Mouse (Mus musculus) limb, embryonic 12.5 days (tissue): ENCODE data around the gene Mlph. TPM values are rescaled to one million over a fixed set of nuclear protein-coding genes. Genes with fewer than 3 reads are reported as not detected.

ENCODE experiments used
- ATAC-seq: fragments of 200-750 bp; cut with Nextera tagmentation; 2 replicates; pipeline ENCODE4 v1.8.0; 2017; ENCODE audit warnings: low read depth, moderate TSS enrichment; ENCODE audit not compliant: insufficient number of reproducible peaks, insufficient read depth, low FRiP score, low TSS enrichment
- H3K27ac ChIP-seq: fragments of 300-500 bp; sonication (generic); 2 replicates; pipeline ENCODE4 v1.5.1; 2016; ENCODE audit warnings: mild to moderate bottlenecking, moderate library complexity
- H3K27me3 ChIP-seq: fragments of 300-500 bp; sonication (generic); 2 replicates; pipeline ENCODE4 v1.6.1; 2016; ENCODE audit warnings: mild to moderate bottlenecking, moderate library complexity
- H3K36me3 ChIP-seq: fragments of 300-500 bp; sonication (generic); 2 replicates; pipeline ENCODE4 v1.6.1; 2016; ENCODE audit warnings: mild to moderate bottlenecking, moderate library complexity
- H3K4me1 ChIP-seq: fragments of 300-500 bp; sonication (generic); replicated peaks from 2 replicates; pipeline ENCODE4 v1.6.1; 2016
- H3K4me2 ChIP-seq: fragments of 300-500 bp; sonication (generic); 2 replicates; pipeline ENCODE4 v1.6.1; 2016; ENCODE audit warnings: mild to moderate bottlenecking, moderate library complexity
- H3K4me3 ChIP-seq: fragments of 300-500 bp; sonication (generic); replicated peaks from 2 replicates; pipeline ENCODE4 v1.5.1; 2016; ENCODE audit warnings: mild to moderate bottlenecking
- H3K9ac ChIP-seq: fragments of 300-500 bp; sonication (generic); replicated peaks from 2 replicates; pipeline ENCODE4 v1.6.1; 2016; ENCODE audit warnings: mild to moderate bottlenecking, moderate library complexity
- H3K9me3 ChIP-seq: fragments of 300-500 bp; sonication (generic); 2 replicates; pipeline ENCODE4 v1.6.1; 2016; ENCODE audit warnings: mild to moderate bottlenecking, moderate library complexity
- WGBS: fragments of 180-500 bp; shearing (Covaris S2); methylation state at CpG from one replicate; pipeline ENCODE4 v1.1.7; 2016; 5-methylcytosine and 5-hydroxymethylcytosine counted together
- polyA plus RNA-seq: library from polyadenylated mRNA; unstranded; fragments of >200 nt; fragmentation: Nextera tagmentation; extraction: Ambion mirVana; gene quantifications from 2 replicates; pipeline ENCODE4 v1.2.1, GENCODE M21; 2016

The Mlph gene
- polyA plus RNA-seq, 1 experiment from 2014 or later: 0.23 TPM

- Histone ChIP-seq H3K4me3 (no peak overlapping the region), H3K27ac (no peak overlapping the region), H3K9ac (no peak overlapping the region), H3K36me3 (no peaks in the 10 kb centered on the region), H3K4me1 (peaks cover 20% of the 10 kb centered on the region), H3K4me2 (no peak overlapping the region), H3K9me3 (no peaks in the 10 kb centered on the region), H3K27me3 (no peaks in the 10 kb centered on the region; the same call in 1 of the 2 replicates)
- ATAC-seq: no peak
Measured at GRCm38 (mm10) chr1:90909161-90909560, 5.7 kb upstream of the Mlph start.

DNA sequence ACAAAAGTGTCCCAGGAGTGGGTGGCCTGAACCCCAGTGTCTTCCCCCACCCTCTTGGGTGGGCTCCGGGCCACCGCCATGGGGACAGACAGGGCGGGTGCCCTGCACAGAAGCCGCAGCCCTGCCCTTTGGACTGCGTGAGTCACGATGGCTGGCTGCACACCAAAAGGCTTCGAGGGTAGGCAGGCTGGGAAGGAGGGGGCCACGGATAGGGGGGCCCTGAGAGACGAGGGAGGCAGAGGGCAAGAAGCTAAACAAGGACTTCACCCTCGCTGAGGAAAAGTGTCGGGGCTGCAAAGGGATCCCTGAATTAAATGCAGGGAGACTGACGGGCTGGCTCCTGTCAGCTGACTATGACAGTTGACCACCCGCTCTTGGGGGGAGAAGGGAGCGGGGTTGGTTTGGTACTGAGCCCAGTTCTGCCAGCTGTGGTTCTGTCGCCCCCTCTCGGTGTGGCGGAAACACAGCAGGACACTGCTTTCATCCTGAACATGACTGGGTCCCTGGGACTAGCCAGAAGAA is 5.2 kb upstream of the Mlph start:
- no peak overlapping the region for H3K9ac ChIP-seq
- H3K27ac ChIP-seq: no peak overlapping the region
- H3K4me1 ChIP-seq: peaks cover 22% of the 10 kb centered on the region
- H3K4me3 ChIP-seq: no peak overlapping the region
- no peak for ATAC-seq
- H3K36me3 ChIP-seq: no peaks in the 10 kb centered on the region
- H3K4me2 ChIP-seq: no peak overlapping the region
- H3K27me3 ChIP-seq: peaks cover under 1% of the 10 kb centered on the region; the same call in 1 of the 2 replicates
- 54% methylated on average over 17 of the region's 17 CpGs for WGBS
- no peaks in the 10 kb centered on the region for H3K9me3 ChIP-seq

- Histone ChIP-seq H3K9me3 (no peaks in the 10 kb centered on the region), H3K4me1 (peaks cover 23% of the 10 kb centered on the region), H3K27me3 (peaks cover 4% of the 10 kb centered on the region; the same call in 1 of the 2 replicates), H3K36me3 (no peaks in the 10 kb centered on the region), H3K9ac (no peak overlapping the region), H3K27ac (no peak overlapping the region), H3K4me3 (no peak overlapping the region), H3K4me2 (no peak overlapping the region)
- no peak for ATAC-seq
- WGBS: 38% methylated on average over 6 of the region's 6 CpGs
Measured at GRCm38 (mm10) chr1:90913231-90913630, 1.7 kb upstream of the Mlph start.

DNA sequence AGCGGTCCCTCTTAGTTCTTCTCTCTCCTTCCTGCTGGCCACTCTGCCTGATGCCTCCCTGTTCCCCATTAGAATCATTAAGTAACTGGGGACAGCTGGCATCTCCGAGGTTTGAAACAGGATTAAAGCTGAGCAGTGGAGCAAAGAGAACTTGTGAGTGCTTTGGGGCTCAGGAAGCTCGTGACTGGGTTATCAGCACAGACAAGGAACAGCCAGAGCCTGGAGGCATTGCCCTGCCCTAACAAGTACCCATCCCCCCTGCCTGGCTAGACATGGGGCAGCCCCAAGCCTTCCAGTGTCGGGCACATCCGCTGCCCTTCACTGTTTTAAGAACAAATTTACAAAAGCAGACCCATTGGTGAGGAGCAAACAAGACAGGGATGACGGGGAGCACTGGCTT is 2.6 kb downstream of the Mlph start:
- Histone ChIP-seq H3K9ac (no peak overlapping the region), H3K36me3 (no peaks in the 10 kb centered on the region), H3K27ac (no peak overlapping the region), H3K4me1 (peaks cover 15% of the 10 kb centered on the region), H3K27me3 (peaks cover 4% of the 10 kb centered on the region; the same call in 1 of the 2 replicates), H3K4me3 (no peak overlapping the region), H3K9me3 (peaks cover 14% of the 10 kb centered on the region), H3K4me2 (no peak overlapping the region)
- ATAC-seq: no peak
- WGBS: 65% methylated on average over 6 of the region's 6 CpGs

DNA sequence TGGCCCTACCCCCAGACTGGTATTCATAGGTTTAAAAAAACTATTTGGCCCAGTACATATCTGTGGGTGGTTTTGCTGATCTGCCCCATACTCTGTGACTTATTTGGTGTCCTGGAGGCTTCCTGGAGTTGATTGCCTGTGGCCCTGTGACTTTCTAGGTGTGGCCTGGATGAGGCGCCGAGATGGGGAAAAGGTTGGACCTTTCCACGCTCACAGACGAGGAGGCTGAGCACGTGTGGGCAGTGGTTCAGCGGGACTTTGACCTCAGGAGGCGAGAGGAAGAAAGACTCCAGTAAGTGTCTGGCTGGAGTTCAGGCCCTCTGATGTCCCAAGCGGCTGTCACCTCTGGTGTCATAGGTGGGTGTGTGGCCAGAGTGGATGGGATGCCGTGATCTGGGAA is 6.8 kb downstream of the Mlph start:
- H3K4me3 ChIP-seq: no peak overlapping the region
- no peak for ATAC-seq
- peaks cover 2% of the 10 kb centered on the region for H3K27me3 ChIP-seq
- H3K4me1 ChIP-seq: no peaks in the 10 kb centered on the region
- H3K9me3 ChIP-seq: peaks cover 14% of the 10 kb centered on the region
- no peak overlapping the region for H3K9ac ChIP-seq
- no peak overlapping the region for H3K4me2 ChIP-seq
- no peak overlapping the region for H3K27ac ChIP-seq
- WGBS: 83% methylated on average over 9 of the region's 9 CpGs
- H3K36me3 ChIP-seq: no peaks in the 10 kb centered on the region

GRCm38 (mm10) chr1:90926030-90926429 is 11.1 kb downstream of the Mlph start:
- ATAC-seq: no peak
- 92% methylated on average over 4 of the region's 4 CpGs for WGBS
- H3K27me3 ChIP-seq: peaks cover 18% of the 10 kb centered on the region
- peaks cover 9% of the 10 kb centered on the region for H3K4me1 ChIP-seq
- H3K36me3 ChIP-seq: no peaks in the 10 kb centered on the region
- no peak overlapping the region for H3K9ac ChIP-seq
- no peak overlapping the region for H3K4me2 ChIP-seq
- no peaks in the 10 kb centered on the region for H3K9me3 ChIP-seq
- no peak overlapping the region for H3K4me3 ChIP-seq
- H3K27ac ChIP-seq: no peak overlapping the region

GRCm38 (mm10) chr1:90927308-90927707 is 12.4 kb downstream of the Mlph start:
- ATAC-seq: no peak
- no peaks in the 10 kb centered on the region for H3K36me3 ChIP-seq
- H3K27ac ChIP-seq: no peak overlapping the region
- peaks cover 9% of the 10 kb centered on the region for H3K4me1 ChIP-seq
- H3K4me3 ChIP-seq: no peak overlapping the region
- peaks cover 18% of the 10 kb centered on the region for H3K27me3 ChIP-seq
- H3K9me3 ChIP-seq: no peaks in the 10 kb centered on the region
- 48% methylated on average over 15 of the region's 15 CpGs for WGBS
- H3K4me2 ChIP-seq: peak overlapping the region; percentile 67
- no peak overlapping the region for H3K9ac ChIP-seq

- H3K4me1 ChIP-seq: peaks cover 9% of the 10 kb centered on the region
- ATAC-seq: peak; percentile 17; the same call in 1 of the 2 replicates
- peak overlapping the region; percentile 36 for H3K4me3 ChIP-seq
- 3% methylated on average over 23 of the region's 23 CpGs for WGBS
- no peaks in the 10 kb centered on the region for H3K9me3 ChIP-seq
- H3K9ac ChIP-seq: peak overlapping the region; percentile 35; the same call in 1 of the 2 replicates
- no peaks in the 10 kb centered on the region for H3K36me3 ChIP-seq
- H3K27ac ChIP-seq: no peak overlapping the region
- peaks cover 18% of the 10 kb centered on the region for H3K27me3 ChIP-seq
- H3K4me2 ChIP-seq: peak overlapping the region; percentile 67
Measured at GRCm38 (mm10) chr1:90927929-90928574, 13.2 kb downstream of the Mlph start.

DNA sequence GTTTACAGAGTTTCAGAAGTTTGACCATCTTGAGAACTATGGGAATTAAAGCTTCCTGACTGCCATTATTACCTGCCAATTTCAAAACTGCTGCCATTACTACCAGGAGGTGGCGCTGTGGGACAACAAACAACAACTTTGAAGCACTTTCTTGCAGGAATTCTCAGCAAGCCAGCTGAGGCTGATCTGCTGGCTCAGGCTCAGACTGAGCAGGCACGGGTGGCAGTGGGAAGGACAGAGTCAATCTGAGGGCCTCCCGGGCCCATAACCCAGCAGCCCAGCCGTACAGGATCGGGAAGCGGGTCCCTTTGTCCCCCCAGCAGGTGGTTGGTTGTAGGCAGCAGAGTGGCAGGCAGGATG is 13.7 kb downstream of the Mlph start:
- WGBS: 2% methylated on average over 6 of the region's 6 CpGs
- Histone ChIP-seq H3K9ac (no peak overlapping the region), H3K4me3 (peak overlapping the region; percentile 36)

GRCm38 (mm10) chr1:90933001-90933400 is 18.1 kb downstream of the Mlph start:
- peaks cover 4% of the 10 kb centered on the region for H3K27me3 ChIP-seq
- H3K36me3 ChIP-seq: no peaks in the 10 kb centered on the region
- H3K4me3 ChIP-seq: no peak overlapping the region
- no peak overlapping the region for H3K9ac ChIP-seq
- no peaks in the 10 kb centered on the region for H3K9me3 ChIP-seq
- WGBS: 77% methylated on average over 5 of the region's 5 CpGs
- H3K4me2 ChIP-seq: no peak overlapping the region
- H3K4me1 ChIP-seq: peaks cover 4% of the 10 kb centered on the region
- H3K27ac ChIP-seq: no peak overlapping the region
- no peak for ATAC-seq

More for the DNA sequence above, 13.7 kb downstream of the Mlph start:
- peaks cover 18% of the 10 kb centered on the region for H3K27me3 ChIP-seq
- H3K4me1 ChIP-seq: peaks cover 9% of the 10 kb centered on the region
- peak overlapping the region; percentile 67 for H3K4me2 ChIP-seq
- H3K9me3 ChIP-seq: no peaks in the 10 kb centered on the region
- 0 out of 2 replicates have a peak, but pooled peaks have one; percentile 50 for ATAC-seq
- H3K36me3 ChIP-seq: no peaks in the 10 kb centered on the region
- H3K27ac ChIP-seq: no peak overlapping the region

GRCm38 (mm10) chr1:90936990-90937389 is 22.1 kb downstream of the Mlph start:
- Histone ChIP-seq H3K9me3 (no peaks in the 10 kb centered on the region), H3K4me2 (no peak overlapping the region), H3K27ac (no peak overlapping the region), H3K27me3 (no peaks in the 10 kb centered on the region), H3K4me3 (no peak overlapping the region), H3K36me3 (no peaks in the 10 kb centered on the region), H3K4me1 (no peaks in the 10 kb centered on the region), H3K9ac (no peak overlapping the region)
- ATAC-seq: no peak
- WGBS: 50% methylated on average over 9 of the region's 9 CpGs

DNA sequence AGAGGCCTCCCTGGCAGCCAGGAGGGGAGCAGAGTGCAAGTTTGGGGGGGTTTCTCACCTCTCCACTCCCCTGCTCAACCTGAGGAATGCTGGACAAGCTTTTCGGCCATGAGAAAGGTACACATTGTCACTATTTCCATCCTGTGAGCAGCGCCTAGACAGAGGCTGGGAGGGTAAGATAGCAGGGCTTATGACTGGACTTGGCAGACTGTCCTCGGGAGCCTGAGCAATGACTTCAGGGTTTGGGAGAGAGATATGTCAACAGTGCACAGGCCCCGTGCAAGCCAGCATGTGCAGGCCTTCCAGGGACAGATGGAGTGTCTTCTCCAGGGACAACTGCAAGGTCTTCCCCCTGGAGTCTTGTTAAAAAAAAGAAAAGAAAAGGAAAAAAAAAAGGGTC is 25.1 kb downstream of the Mlph start:
- Histone ChIP-seq H3K4me2 (no peak overlapping the region), H3K4me1 (no peaks in the 10 kb centered on the region), H3K9ac (no peak overlapping the region), H3K9me3 (no peaks in the 10 kb centered on the region), H3K4me3 (no peak overlapping the region), H3K27ac (no peak overlapping the region), H3K36me3 (no peaks in the 10 kb centered on the region), H3K27me3 (peaks cover 5% of the 10 kb centered on the region; the same call in 1 of the 2 replicates)
- no peak for ATAC-seq
- WGBS: 84% methylated on average over 4 of the region's 4 CpGs
